Mouse (Mus musculus) right cerebral cortex, postnatal 4 days (tissue): ENCODE results near the gene Abraxas1.

Experiments used
- DNase-seq: peaks from one replicate; pipeline ENCODE4 v3.0.0-alpha.2; 2022

Gene Abraxas1

GRCm38 (mm10) chr5:100820483-100821184 lies at the start of gene Abraxas1:
Gene Abraxas1, minus strand, starts transcription at chr5:100820965.
- DNase-seq: peak; percentile 80

- DNase-seq: no peak
These were observed 48.6 kb upstream of the Abraxas1 start for GRCm38 (mm10) chr5:100869197-100869895.

- peak; percentile 21 for DNase-seq
These were observed 45.4 kb upstream of the Abraxas1 start for GRCm38 (mm10) chr5:100866183-100866582.

GRCm38 (mm10) chr5:100864438-100864837 lies 43.7 kb upstream of the Abraxas1 start:
- DNase-seq: no peak

GRCm38 (mm10) chr5:100863091-100863490 lies 42.3 kb upstream of the Abraxas1 start:
- DNase-seq: no peak

GRCm38 (mm10) chr5:100861811-100862210 lies 41.0 kb upstream of the Abraxas1 start:
- DNase-seq: no peak

GRCm38 (mm10) chr5:100861140-100861539 lies 40.4 kb upstream of the Abraxas1 start:
- no peak for DNase-seq

GRCm38 (mm10) chr5:100860417-100861053 lies 39.8 kb upstream of the Abraxas1 start:
- DNase-seq: no peak

- DNase-seq: no peak
These were observed 35.8 kb upstream of the Abraxas1 start for GRCm38 (mm10) chr5:100856552-100856951.

GRCm38 (mm10) chr5:100853963-100854362 lies 33.2 kb upstream of the Abraxas1 start:
- no peak for DNase-seq

- no peak for DNase-seq
These were observed 26.4 kb upstream of the Abraxas1 start for GRCm38 (mm10) chr5:100847143-100847542.

GRCm38 (mm10) chr5:100846599-100846920 lies 25.8 kb upstream of the Abraxas1 start:
- DNase-seq: no peak

GRCm38 (mm10) chr5:100845848-100846598 lies 25.3 kb upstream of the Abraxas1 start:
- peak; percentile 40 for DNase-seq

GRCm38 (mm10) chr5:100845485-100845847 lies 24.7 kb upstream of the Abraxas1 start, which contains the start of gene Gpat3:
Gene Gpat3, plus strand, starts transcription at chr5:100845713.
- DNase-seq: peak; percentile 18

- DNase-seq: no peak
These were observed 23.7 kb upstream of the Abraxas1 start for GRCm38 (mm10) chr5:100844485-100844884.

- no peak for DNase-seq
These were observed 17.1 kb upstream of the Abraxas1 start for GRCm38 (mm10) chr5:100837907-100838306.

- no peak for DNase-seq
These were observed 15.2 kb upstream of the Abraxas1 start for GRCm38 (mm10) chr5:100835862-100836538.

GRCm38 (mm10) chr5:100833841-100834240 lies 13.1 kb upstream of the Abraxas1 start:
- DNase-seq: no peak

GRCm38 (mm10) chr5:100832680-100833079 lies 11.9 kb upstream of the Abraxas1 start:
- no peak for DNase-seq

GRCm38 (mm10) chr5:100828701-100829100 lies 7.9 kb upstream of the Abraxas1 start:
- no peak for DNase-seq

- no peak for DNase-seq
These were observed 5.8 kb upstream of the Abraxas1 start for GRCm38 (mm10) chr5:100826531-100826930.

GRCm38 (mm10) chr5:100825975-100826374 lies 5.2 kb upstream of the Abraxas1 start:
- no peak for DNase-seq

GRCm38 (mm10) chr5:100822826-100823225 lies 2.1 kb upstream of the Abraxas1 start:
- DNase-seq: no peak
